In genomic region chr10:121255465-121255864, GRCm38 (mm10) we compare ENCODE assay signal across 35 mouse cellular contexts.
"Had no signal": no experiment of that assay in that cellular context is flagged by ENCODE, and none has a peak within 500 bp of the region (broad histone marks: within the 10 kb centered on the region; RNA-seq: fewer than 3 reads in every experiment).

No protein-coding gene starts in this region.

- DNase-seq: heart, postnatal 10 days; heart, postnatal 14 days; heart, postnatal 36 days; heart, postnatal 4 days; kidney, adult 11 months; kidney, adult 18-20 months; kidney, adult 2 months; kidney, adult 8-10 months; kidney, adult 9 months; kidney, postnatal 10 days; kidney, postnatal 14 days; kidney, postnatal 25 days; kidney, postnatal 36 days; kidney, postnatal 4 days; layer of hippocampus, adult 9-11 months; layer of hippocampus, postnatal 36 days had no signal

- H3K27ac ChIP-seq: heart, embryonic 10.5 days; heart, embryonic 13.5 days; heart, embryonic 15.5 days; hindbrain, embryonic 10.5 days; hindbrain, embryonic 12.5 days; hindbrain, embryonic 13.5 days; hindbrain, embryonic 14.5 days; hindbrain, embryonic 15.5 days; hindbrain, postnatal 0 days; intestine, embryonic 15.5 days; kidney, embryonic 15.5 days; kidney, postnatal 0 days; layer of hippocampus, adult 2 months had no signal

- ATAC-seq: hindbrain, embryonic 16.5 days; hindbrain, postnatal 0 days; inflammation-experienced regulatory T-cells, adult 6 months; intestine, embryonic 15.5 days; intestine, embryonic 16.5 days; intestine, postnatal 0 days had no signal

- H3K36me3 ChIP-seq: heart, embryonic 10.5 days; heart, embryonic 12.5 days; heart, embryonic 13.5 days; heart, embryonic 15.5 days; hindbrain, embryonic 10.5 days; hindbrain, embryonic 12.5 days; hindbrain, embryonic 13.5 days; hindbrain, embryonic 15.5 days; intestine, embryonic 15.5 days; kidney, embryonic 15.5 days had no signal

- H3K9me3 ChIP-seq: heart, embryonic 10.5 days; heart, embryonic 12.5 days; heart, embryonic 13.5 days; heart, embryonic 15.5 days; hindbrain, embryonic 10.5 days; hindbrain, embryonic 12.5 days; hindbrain, embryonic 13.5 days; hindbrain, embryonic 15.5 days; intestine, embryonic 15.5 days; kidney, embryonic 15.5 days had no signal

- H3K4me3 ChIP-seq: heart, embryonic 10.5 days; heart, embryonic 12.5 days; heart, embryonic 13.5 days; heart, embryonic 15.5 days; hindbrain, embryonic 10.5 days; hindbrain, embryonic 12.5 days; hindbrain, embryonic 13.5 days; hindbrain, embryonic 15.5 days; intestine, embryonic 15.5 days; kidney, embryonic 15.5 days; layer of hippocampus, adult 2 months had no signal

- H3K4me2 ChIP-seq: heart, embryonic 11.5 days; heart, embryonic 13.5 days; heart, embryonic 15.5 days; hindbrain, embryonic 12.5 days; hindbrain, embryonic 13.5 days; hindbrain, embryonic 14.5 days; hindbrain, embryonic 15.5 days; intestine, embryonic 15.5 days; kidney, embryonic 15.5 days had no signal

- H3K4me1 ChIP-seq: hindbrain, embryonic 12.5 days; hindbrain, embryonic 13.5 days; hindbrain, embryonic 15.5 days; intestine, embryonic 15.5 days; kidney, embryonic 15.5 days had no signal

- H3K27me3 ChIP-seq: intestine, embryonic 15.5 days had no signal

- H3K9ac ChIP-seq: heart, embryonic 12.5 days; heart, embryonic 13.5 days; heart, embryonic 15.5 days; hindbrain, embryonic 12.5 days; hindbrain, embryonic 13.5 days; hindbrain, embryonic 14.5 days; hindbrain, embryonic 15.5 days; intestine, embryonic 15.5 days; kidney, embryonic 15.5 days had no signal
